Mouse (Mus musculus) CD4-positive, CD25-positive, alpha-beta regulatory T cell, adult 2 months (primary cell): ENCODE results near the gene Ireb2.
"Not testable (repeated sequence)": the region's sequence is repeated elsewhere in the genome, so short reads cannot be mapped to it uniquely, and the experiment has no call there.

Source experiments
- DNase-seq: peaks from one replicate; pipeline ENCODE4 v3.0.0-alpha.2; 2012; ENCODE audit warnings: low read depth, low spot score

The Ireb2 gene

DNA sequence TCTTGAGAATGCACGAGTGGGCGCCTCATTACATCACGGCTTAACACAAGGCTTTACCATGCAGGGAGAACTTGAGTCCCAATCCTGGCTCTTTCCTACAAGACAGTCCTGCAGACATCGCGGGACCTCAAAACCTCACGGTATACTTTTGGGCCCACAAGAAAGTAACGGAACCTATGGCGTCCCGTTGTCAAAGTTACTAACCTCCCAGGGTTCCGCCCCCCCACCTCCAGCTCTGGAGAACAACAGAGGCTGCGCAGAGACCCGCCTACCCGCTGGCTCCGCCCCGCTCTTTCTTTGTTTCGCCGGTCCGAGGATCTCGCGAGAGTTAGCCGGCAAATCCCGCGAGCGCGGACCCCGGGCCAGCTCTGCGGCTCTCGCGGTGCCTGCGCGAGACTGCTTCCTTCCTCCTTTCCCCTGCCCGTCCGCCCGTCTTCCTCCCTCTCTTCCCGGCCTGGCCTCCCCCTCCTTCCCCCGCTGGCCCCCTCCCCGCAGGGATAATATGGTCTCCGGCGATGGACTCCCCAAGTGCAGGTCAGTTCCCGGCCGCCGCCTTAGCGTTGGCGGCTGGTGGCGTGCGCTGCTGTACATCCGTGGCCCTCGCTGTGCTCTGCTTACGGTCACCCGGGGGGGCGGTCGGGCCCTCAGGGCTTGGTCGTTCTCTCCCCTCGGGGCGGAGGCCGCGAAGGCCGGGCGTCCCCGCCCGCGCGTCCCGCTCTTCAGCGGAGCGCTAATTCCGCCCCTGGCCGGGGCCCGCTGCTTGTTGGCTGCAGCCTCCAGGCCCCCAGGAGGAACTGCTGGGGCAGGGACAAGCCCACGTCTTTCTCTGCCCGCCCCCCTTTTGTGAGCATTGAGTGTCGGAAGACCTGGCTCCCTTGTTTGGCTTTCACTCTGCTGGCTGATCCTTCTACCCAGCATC lies at the start of gene Ireb2:
Gene Ireb2 (plus strand): TSS at position 427 of the 919 bp plus-strand sequence.
- DNase-seq: peak; percentile 99

DNA sequence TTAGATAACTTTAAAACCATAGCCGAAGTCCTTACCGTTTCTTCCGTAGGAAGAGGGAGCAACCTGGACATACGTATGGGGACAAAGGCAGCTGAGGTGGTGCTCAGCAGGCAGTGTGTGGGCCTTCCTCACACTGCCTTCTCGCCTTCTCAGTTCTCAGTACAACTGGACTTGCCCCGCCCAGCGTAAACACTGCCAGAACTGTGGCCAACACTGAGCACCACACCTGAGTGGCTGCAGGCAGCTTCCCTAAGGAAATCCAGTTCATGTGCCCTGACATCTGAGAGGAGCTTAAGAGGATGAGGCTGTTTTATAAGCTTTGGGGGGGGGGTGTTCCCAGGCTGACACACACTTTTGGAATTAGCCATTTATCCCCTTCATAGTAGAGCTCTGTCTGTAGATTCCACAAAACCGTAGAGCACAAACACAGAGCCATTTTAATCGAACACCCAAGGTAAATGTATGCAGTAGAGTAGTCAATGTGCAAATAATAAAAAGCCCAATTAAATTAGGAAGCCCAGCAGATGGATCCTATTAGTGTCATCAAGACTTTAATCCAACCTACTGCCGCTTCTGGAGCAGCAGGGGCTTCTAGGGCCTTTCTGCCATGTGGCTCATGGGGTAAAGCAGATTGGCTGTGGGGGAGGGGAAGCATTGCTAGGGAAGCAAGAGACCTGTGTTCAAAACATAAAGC lies 46.9 kb upstream of the Ireb2 start:
- DNase-seq: no peak

DNA sequence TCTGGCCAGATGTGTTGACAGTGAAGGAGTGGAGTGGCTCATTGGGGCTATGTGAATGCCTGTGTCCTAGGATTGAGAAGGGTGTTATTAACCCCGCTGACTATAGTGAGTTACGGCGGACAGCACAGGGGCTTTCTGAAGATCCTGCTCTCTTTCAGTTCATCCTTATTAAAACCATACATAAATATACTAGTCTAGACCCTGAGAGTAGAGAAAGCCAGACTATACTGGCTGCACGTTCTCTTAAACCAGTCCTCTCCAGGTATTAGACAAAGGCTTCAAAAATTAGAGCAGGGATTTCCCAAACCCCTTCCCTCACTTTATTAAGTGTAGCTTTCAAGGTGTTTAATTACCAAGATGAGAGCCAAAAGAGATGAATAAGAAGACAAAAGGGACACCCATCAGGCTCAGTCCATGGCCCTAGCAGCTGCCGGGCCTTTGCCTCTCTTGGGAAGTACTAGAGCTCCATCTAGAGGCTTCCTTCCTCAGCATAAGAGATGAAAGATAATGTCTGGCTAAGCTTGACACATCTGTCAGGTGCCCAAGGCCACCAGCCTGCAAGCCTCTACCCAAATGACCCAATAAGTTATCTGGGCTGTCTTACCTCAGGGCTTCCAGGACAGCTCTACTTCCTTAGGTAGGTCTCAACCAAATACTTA lies 42.0 kb upstream of the Ireb2 start:
- DNase-seq: peak; percentile 44

DNA sequence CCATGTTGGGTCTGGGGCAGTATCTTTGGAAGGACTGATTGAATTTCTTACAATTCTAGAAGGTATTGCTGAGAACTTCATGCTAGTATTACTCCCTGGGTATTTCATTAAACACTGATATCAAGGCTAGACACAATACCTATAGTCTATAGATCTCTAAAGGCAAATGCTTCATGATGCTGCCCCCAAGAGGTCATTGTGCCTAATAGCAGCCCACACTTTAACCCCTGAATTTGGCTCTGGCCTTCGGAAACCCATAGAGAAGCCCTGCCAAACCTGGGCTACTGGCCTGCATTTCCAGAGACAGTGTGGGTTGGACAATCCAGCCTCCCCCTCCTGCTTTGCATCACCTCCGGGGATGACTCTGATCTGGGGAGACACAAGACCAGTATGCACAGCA lies 33.8 kb upstream of the Ireb2 start:
- DNase-seq: peak; percentile 18

DNA sequence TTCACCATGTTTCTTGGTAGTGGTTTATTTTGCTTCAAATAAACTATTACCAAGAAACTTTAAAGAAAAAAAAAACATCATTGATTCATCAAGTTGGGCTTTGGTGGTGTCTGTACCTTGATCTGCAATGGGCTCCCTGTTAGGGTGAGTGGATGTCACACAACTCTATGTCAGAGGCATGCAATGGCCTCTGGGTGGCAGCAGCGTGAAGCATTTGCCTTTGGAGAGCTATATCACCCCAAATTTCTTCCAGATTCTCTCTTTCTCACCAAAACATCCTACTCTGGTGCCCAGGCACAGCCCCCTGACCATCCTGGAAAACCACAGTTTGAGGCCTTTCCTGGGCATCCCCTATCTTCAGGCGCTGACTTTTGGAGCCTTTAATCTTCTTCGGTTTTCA lies 33.0 kb upstream of the Ireb2 start:
- DNase-seq: peak; percentile 73

DNA sequence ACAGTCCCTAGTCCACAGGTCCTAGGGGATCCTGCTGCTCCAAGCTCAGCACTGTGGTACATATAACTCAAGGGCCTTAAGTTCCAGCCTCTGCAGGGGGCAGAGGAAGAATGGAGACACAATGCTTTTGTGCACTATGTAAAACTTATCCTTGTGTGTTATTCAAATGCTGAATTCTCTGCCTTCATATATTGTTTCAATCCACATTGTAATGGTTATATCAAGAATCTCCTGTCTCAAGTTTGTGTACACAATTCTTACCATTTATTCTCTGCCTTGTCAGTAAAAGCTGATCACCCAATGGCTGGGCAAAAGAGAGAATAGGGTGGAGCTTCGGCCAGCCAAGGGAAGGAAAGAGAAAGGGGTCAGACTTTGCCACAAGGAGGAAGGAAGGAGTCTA lies 29.8 kb upstream of the Ireb2 start:
- no peak for DNase-seq

DNA sequence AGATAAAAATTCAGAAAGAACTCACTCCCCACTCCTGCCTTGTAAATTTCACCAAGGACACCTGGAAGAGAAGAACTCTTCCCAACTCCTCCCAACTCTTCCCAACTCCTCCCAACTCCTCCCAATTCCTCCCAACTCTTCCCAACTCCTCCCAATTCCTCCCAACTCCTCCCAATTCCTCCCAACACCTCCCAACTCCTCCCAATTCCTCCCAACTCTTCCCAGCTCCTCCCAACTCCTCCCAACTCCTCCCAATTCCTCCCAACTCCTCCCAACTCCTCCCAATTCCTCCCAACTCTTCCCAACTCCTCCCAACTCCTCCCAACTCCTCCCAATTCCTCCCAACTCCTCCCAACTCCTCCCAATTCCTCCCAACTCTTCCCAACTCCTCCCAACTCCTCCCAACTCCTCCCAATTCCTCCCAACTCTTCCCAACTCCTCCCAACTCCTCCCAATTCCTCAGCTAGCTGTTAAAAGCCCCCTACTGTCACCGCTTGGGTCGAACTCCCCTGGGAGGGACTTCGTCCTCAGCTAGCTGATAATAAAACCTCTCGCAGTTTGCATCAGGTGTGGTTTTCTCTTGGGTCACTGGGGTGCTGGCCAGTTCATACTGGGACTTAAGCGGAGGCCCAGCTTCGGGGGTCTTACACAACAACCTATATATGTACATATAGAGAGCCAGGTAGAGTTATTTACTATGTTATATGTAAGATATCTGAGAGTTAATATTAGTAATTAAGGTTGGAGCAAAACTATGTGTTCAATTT lies 27.5 kb upstream of the Ireb2 start:
- not testable (repeated sequence) for DNase-seq

DNA sequence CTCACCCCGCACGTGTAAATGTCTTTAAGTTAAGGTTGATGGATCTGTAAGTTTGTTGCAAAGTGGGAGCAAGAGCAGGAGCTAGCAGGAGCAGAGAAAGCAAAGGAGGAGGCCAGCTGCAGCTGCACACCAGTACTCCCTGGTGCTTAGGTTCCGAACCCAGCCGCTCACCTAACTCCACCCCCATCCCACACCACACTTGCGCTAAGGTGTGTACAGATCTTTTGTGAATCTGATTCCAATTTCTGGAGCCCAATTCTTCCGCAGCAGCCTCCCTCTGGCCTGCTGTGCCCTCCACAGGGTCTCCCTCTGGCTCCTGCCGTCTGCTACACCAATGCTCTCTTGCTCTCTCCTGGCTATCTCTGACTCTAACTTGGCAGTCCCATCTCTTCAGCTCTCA lies 25.8 kb upstream of the Ireb2 start:
- no peak for DNase-seq

DNA sequence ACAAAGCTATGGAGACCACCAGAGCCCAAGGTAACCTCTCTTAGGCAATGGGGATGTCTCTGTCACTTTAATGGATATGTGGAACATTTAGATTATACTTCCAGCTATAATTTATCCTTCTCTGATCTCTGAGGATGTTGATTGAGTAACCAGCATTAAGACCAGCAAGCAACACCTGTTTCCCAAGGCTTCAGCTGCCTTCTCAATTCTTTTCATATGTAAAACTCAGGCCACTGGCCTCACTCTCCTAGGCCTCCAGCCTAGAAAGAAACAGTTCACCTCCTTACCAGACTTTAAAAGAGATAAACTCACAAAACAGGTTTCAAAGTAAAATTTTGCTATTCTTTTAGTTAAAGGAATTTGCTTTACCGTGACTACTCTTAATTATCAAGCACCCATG lies 23.4 kb upstream of the Ireb2 start:
- DNase-seq: no peak

DNA sequence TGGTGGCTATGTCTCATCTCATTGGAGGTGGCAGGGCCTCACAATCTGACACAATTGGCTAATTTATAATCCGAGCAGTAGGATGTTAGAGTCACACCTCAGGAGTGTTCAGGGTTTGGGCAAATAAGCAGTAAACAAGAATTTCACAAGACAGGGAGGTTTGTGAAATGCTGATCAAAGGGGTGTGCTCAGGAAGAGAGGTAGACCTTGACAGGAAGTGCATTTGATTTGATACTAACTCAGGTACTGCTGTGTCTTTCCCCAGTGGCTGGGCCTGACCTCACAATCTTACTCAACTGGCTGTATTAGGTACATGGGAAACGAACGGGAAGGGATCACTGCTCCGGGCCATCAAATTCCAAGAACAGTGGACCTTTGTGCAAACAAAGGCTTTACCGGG lies 21.3 kb upstream of the Ireb2 start:
- peak; percentile 12 for DNase-seq

DNA sequence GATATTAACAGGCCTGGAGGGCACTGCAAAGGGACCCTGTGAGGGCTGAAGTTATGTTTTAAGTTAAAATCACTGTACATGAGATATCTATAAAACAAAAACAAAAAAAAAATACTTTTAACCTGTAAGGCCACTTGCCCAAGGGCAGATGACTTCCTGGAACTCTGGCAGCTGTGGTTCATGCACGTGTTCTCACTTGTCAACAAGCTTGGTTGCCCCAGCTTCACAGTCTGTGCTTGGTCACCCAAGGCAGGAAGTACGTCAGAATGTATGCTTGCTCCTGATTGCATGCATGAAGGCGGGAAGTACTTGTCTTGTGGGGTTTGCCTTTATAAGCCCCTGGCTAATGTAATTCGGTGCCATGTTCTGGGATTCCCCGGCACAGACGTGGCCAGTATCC lies 19.7 kb upstream of the Ireb2 start:
- DNase-seq: peak; percentile 49

DNA sequence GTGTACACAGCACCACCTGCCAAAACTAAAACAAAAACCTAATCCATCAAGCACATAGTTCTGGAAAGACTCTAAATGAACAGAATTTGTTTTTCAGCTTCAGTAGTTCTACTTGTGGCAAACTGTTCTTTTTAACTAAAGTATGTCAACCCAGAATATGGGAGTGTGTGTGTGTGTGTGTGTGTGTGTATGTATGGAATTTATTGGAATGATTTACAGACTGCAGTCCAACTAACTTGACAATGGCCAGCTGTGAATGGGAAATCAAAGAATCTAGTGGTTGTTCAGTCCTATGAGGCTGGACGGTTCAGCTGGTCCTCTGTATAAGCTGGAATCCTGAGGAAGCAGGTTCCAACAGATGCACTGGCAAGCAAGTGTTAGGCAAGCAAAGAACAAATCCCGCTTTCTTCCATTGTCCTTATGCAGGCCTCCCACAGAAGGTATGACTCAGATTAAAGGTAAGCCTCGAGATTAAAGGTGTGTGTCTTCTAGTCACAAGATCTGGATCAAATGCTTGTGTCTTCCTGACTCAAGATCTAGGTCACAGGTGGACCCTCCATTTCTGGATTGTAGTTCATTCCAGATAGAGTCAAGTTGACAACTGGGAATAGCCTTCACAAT lies 18.9 kb upstream of the Ireb2 start:
- DNase-seq: no peak

DNA sequence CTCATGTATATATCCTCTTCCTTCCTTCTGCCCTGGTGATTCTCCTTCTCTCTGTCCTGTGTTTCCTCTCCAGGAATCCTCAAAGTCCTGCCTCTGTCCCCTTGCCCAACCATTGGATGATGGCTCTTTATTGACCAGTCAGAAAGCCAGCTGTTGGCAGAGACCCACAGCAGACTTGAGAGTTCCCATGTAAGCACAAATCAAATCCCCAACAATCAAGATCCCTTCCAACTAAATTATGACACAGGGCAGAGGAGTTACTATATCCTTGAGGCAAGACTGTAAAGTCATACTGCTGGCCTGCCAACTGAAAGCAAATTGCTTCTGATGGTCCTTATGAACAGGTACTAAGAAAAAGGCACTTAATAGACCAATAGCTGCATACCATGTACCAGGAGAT lies 15.4 kb upstream of the Ireb2 start:
- DNase-seq: no peak

DNA sequence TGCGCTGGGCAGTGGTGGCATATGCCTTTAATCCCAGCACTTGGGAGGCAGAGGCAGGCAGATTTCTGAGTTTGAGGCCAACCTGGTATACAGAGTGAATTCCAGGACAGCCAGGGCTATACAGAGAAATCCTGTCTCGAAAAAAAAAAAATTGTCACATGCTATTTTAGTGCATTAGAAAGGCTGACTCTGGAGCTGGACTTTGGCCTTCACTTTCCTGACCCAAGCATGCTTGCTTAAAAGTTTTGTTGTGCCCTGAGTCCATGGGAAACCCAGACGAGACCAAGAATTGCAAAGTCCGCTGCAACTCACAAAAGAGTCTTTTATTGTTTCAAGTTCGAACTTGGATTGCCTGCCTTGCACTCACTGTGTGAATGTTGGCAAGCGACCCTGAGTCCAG lies 10.6 kb upstream of the Ireb2 start:
- not testable (repeated sequence) for DNase-seq

DNA sequence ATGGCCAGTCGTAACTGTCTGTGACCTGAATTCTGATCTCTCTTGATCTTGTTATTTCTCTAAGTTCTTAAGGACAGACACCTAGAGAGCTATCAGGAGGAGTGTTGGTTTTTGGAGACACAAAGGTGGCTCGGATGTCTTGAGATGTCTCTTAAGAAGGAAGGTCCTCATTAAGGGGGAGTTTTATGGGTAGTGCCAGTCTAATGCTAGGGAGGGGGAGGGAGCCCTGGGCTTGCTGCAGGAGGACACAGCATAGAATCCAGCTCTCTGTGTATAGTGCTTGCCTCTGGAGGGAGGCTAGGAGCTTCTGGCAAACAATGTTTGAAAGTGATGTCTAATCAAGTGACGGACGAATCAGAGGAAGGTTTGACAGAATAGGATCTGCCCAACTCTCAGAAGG lies 10.0 kb upstream of the Ireb2 start:
- DNase-seq: no peak

DNA sequence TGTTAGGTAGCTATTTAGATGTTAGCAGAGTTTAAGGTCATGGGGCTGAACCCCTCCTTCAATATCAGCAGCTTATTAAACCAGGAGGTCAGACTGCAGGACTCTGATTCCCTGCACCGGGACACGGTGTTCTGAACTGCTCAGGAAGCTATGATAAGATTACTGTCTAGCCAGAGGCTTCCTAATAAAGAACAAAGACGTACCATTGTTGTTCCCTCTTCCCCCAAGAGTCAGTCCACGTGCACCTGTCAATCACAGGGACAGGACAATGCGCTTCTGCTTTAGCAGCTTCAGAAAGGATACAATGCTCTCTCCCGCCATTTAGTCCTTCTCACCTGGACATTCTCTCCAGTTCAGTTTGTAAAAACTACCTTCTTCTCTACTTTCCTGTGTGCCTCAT lies 8.0 kb upstream of the Ireb2 start:
- no peak for DNase-seq

DNA sequence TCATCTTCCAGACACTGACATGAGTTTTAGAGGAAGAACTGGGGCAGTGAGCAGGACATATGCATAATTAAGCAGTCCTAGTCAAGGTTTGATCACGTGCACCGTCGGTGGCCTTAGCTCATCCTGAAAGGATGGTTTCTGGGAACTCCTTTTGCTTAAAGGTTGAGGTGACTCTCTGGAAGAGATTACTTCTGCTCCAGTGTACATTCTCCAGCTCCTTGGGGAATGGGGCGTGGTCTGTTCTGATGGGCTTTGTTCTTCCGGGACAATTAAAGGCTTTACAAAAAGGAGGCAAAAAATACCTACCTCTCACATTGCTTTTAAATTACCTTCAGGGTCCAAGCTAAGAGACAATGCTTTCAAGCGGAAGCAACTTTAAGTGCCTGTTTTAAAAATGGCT lies 7.5 kb upstream of the Ireb2 start:
- DNase-seq: no peak

DNA sequence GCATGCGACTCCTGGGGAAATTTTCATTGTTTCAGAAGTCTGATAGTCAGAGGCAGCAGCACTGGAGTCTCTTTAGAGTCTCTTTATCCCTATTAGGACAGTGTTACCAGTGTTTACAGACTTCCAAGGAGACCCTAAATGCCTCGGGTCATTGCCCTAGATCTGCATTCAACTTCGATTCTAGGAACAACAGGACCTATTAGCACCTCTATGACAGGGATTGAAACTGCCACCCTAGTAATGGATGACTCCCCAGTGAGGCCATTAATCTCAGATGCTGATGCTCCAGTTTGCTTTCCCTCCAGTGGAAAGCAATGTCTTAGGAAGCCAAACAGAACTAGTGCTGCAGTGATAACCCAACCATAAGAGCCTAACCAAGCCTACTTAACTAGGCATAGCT lies 6.1 kb upstream of the Ireb2 start:
- no peak for DNase-seq

DNA sequence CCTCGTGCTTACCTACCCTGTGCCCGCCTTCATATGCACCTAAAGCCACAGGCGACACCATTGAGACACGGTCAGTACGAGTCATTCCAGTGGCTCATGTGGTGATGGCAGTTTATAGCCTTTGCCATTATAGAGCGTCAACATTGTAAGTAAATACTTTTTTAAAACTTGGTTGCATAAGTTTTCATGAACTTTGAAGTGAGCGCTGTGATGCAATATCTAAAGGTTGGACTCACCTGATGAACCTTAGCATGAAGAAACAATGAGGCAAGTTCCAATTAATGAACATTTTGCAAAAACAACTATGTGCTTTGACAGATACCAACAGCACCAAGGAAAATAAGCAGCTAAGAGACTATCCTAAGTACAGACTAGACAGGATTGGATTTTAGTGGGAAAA lies 3.1 kb upstream of the Ireb2 start:
- no peak for DNase-seq

DNA sequence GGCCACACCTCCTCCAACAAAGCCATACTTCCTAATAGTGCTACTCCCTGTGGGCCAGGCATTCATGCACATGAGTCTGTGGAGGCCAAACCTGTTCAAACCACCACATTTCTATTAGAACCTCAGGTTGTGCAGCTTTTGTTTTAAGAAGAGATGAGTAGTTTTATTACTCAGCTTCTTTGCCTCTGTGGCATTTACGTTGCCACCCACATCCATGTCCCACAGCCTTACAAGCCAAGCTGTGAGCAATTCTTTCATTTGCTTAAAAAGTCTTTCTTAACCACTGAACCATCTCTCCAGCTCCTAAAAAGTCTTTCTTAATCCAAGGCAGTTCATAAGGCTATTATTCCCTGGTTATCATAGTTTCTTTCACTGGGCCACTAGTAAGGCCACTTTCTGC lies 15.2 kb downstream of the Ireb2 start:
- DNase-seq: no peak

DNA sequence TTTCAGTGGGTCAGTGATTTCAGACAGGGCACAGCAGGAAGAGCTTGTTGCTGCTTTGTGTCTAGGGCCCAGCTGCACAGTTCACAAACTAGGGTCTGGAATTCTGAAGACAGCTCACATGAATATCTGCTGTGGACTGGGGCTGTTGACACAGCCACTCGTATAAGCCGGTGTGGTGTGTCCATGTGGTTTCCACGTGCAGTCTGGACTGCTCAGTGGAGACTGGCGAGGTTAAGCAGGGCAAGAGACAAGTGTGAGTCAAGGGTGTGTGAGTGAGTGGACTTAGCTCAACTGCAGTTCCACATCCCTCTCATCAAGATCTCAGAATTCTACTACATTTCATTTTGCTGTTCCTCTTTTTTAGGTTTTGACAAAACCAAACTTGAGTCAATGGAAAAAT lies 28.5 kb downstream of the Ireb2 start:
- no peak for DNase-seq
